Mouse (Mus musculus): ENCODE measurements around the gene Upf2.

GRCm38 (mm10) chr2:5936068-5936467 lies 15.2 kb upstream of the Upf2 start:
- TF ChIP-seq CTCF (IDR thresholded peaks at IDR 0.05; ENCODE audit: extremely low read depth, insufficient read depth, insufficient read length, insufficient replicate concordance): no peak
- TF ChIP-seq POLR2A (IDR thresholded peaks at IDR 0.05; ENCODE audit: low read depth, low read length): no peak

All from spleen, adult 2 months (tissue).